Mouse (Mus musculus) stomach, embryonic 14.5 days (tissue): Measurements from ENCODE around the gene Vmn1r73. TPM values are rescaled to one million over a fixed set of nuclear protein-coding genes. Genes with fewer than 3 reads are reported as not detected.

Source experiments
- ATAC-seq: fragments of 200-750 bp; cut with Nextera tagmentation; 2 replicates; pipeline ENCODE4 v1.8.0; 2017; ENCODE audit warnings: low read depth, moderate TSS enrichment; ENCODE audit not compliant: insufficient number of reproducible peaks, insufficient read depth, low FRiP score
- H3K27ac ChIP-seq: fragments of 300-500 bp; sonication (generic); 2 replicates; pipeline ENCODE4 v1.5.1; 2014; ENCODE audit warnings: mild to moderate bottlenecking, low read length, moderate library complexity, mixed read lengths
- H3K27me3 ChIP-seq: fragments of 300-500 bp; sonication (generic); 2 replicates; pipeline ENCODE4 v1.6.1; 2014; ENCODE audit warnings: low read length, control low read depth, mixed read lengths; ENCODE audit not compliant: control insufficient read depth, insufficient read depth
- H3K36me3 ChIP-seq: fragments of 300-500 bp; sonication (generic); 2 replicates; pipeline ENCODE4 v1.6.1; 2014; ENCODE audit warnings: mild to moderate bottlenecking, control low read depth, low read length, moderate library complexity, mixed read lengths; ENCODE audit not compliant: control insufficient read depth, insufficient read depth
- H3K4me1 ChIP-seq: fragments of 300-500 bp; sonication (generic); 2 replicates; pipeline ENCODE4 v1.6.1; 2014; ENCODE audit warnings: low read length, control low read depth, mixed read lengths; ENCODE audit not compliant: control insufficient read depth, insufficient read depth
- H3K4me2 ChIP-seq: fragments of 300-500 bp; sonication (generic); replicated peaks from 2 replicates; pipeline ENCODE4 v1.6.1; 2014; ENCODE audit warnings: low read depth, low read length, control low read depth
- H3K4me3 ChIP-seq: fragments of 300-500 bp; sonication (generic); 2 replicates; pipeline ENCODE4 v1.5.1; 2014; ENCODE audit warnings: low read depth, low read length, control low read depth
- H3K9ac ChIP-seq: fragments of 300-500 bp; sonication (generic); replicated peaks from 2 replicates; pipeline ENCODE4 v1.6.1; 2014; ENCODE audit warnings: low read depth, mild to moderate bottlenecking, control low read depth, low read length, moderate library complexity, mixed read lengths
- H3K9me3 ChIP-seq: fragments of 300-500 bp; sonication (generic); 2 replicates; pipeline ENCODE4 v1.6.1; 2016; ENCODE audit warnings: low read depth, low read length, control low read depth; ENCODE audit not compliant: control insufficient read depth
- WGBS: fragments of 180-500 bp; shearing (Covaris S2); extraction: QIAGEN DNeasy Blood & Tissue Kit; methylation state at CpG from one replicate; pipeline ENCODE4 v1.1.7; 2014; 5-methylcytosine and 5-hydroxymethylcytosine counted together
- polyA plus RNA-seq: library from polyadenylated mRNA; unstranded; fragments of >200 nt; fragmentation: Nextera tagmentation; extraction: Ambion mirVana; gene quantifications from 2 replicates; pipeline ENCODE4 v1.2.1, GENCODE M21; 2014

Gene Vmn1r73
- polyA plus RNA-seq: not detected in 2 replicates

DNA sequence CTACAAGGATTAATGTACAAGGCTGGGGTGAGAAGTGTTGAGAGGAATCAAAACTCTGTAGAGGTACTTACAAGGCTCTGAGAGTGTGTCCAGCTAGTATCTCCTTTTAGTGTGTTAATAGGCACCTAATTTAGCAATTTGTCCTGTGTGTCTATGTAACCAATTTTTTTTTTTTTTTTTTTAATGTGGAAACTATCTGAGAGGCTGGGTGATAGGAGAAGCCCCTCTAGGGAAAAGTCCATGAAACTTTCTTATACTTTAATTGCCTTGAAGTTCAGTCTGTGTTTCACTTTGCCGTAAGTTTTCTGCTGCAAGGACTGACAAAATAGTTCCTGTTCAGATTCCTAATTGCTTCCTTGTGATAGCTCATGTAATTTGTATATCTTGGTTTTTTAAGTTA is at the start of gene Vmn1r73:
Gene Vmn1r73 (plus strand): TSS at position 301 of the 400 bp plus-strand sequence.
- ATAC-seq: no peak
- H3K27me3 ChIP-seq: no peaks in the 10 kb centered on the region
- no peaks in the 10 kb centered on the region for H3K4me1 ChIP-seq
- H3K36me3 ChIP-seq: no peaks in the 10 kb centered on the region
- H3K9ac ChIP-seq: no peak within 1 kb of the TSS
- no peak within 1 kb of the TSS for H3K4me3 ChIP-seq
- H3K9me3 ChIP-seq: no peaks in the 10 kb centered on the region; the same call in 1 of the 2 replicates
- 82% methylated on average over 1 of the region's 1 CpGs for WGBS
- H3K4me2 ChIP-seq: no peak within 1 kb of the TSS
- H3K27ac ChIP-seq: no peak within 1 kb of the TSS

Other genes with a start within 250 kb of the Vmn1r73 start
- not detected in 2 replicates for gene Zscan4-ps2, start 216.0 kb upstream of the Vmn1r73 start, polyA plus RNA-seq
- not detected in 2 replicates for gene Zscan4-ps3, start 121.0 kb upstream of the Vmn1r73 start, polyA plus RNA-seq
- gene Vmn1r72, start 50.1 kb upstream of the Vmn1r73 start, polyA plus RNA-seq: not detected in 2 replicates
- gene Vmn1r74, start 103.7 kb downstream of the Vmn1r73 start, polyA plus RNA-seq: not detected in 2 replicates
- gene Vmn1r75, start 144.4 kb downstream of the Vmn1r73 start, polyA plus RNA-seq: not detected in 2 replicates
- gene Vmn1r76, start 207.9 kb downstream of the Vmn1r73 start, polyA plus RNA-seq: not detected in 2 replicates